Mouse (Mus musculus): ENCODE measurements around the gene Clec16a. TPM values are rescaled to one million over a fixed set of nuclear protein-coding genes. Genes with fewer than 3 reads are reported as not detected.

The Clec16a gene
- polyA plus RNA-seq, 1 experiment from 2014 or later: 68.7 TPM

- Histone ChIP-seq H3K27ac (no peak overlapping the region), H3K36me3 (replicated peaks; ENCODE audit: control insufficient read depth, insufficient read depth) (peaks cover 33% of the 10 kb centered on the region), H3K4me1 (replicated peaks; ENCODE audit: control insufficient read depth, insufficient read depth, low read length) (no peaks in the 10 kb centered on the region), H3K9ac (no peak overlapping the region), H3K4me3 (replicated peaks; ENCODE audit: low read length) (no peak overlapping the region), H3K9me3 (ENCODE audit: control insufficient read depth, low read length) (no peaks in the 10 kb centered on the region), H3K27me3 (ENCODE audit: control insufficient read depth, insufficient read depth, low read length) (no peaks in the 10 kb centered on the region), H3K4me2 (replicated peaks) (no peak overlapping the region)
- ATAC-seq (ENCODE audit: low FRiP score) (no peak), DNase-seq (ENCODE audit: low spot score) (no peak)
- 87% methylated on average over 6 of the region's 6 CpGs for WGBS
Observed at GRCm38 (mm10) chr16:10689748-10690318, 144.7 kb downstream of the Clec16a start.

- ATAC-seq (ENCODE audit: low FRiP score) (no peak), DNase-seq (ENCODE audit: low spot score) (no peak)
- Histone ChIP-seq H3K4me2 (replicated peaks) (no peak overlapping the region), H3K27ac (no peak overlapping the region), H3K9ac (no peak overlapping the region), H3K9me3 (ENCODE audit: control insufficient read depth, low read length) (no peaks in the 10 kb centered on the region), H3K4me3 (replicated peaks; ENCODE audit: low read length) (no peak overlapping the region), H3K4me1 (replicated peaks; ENCODE audit: control insufficient read depth, insufficient read depth, low read length) (no peaks in the 10 kb centered on the region), H3K27me3 (ENCODE audit: control insufficient read depth, insufficient read depth, low read length) (no peaks in the 10 kb centered on the region), H3K36me3 (replicated peaks; ENCODE audit: control insufficient read depth, insufficient read depth) (peaks cover 33% of the 10 kb centered on the region)
- WGBS: 86% methylated on average over 3 of the region's 3 CpGs
Observed at GRCm38 (mm10) chr16:10690442-10690841, 145.3 kb downstream of the Clec16a start.

DNA sequence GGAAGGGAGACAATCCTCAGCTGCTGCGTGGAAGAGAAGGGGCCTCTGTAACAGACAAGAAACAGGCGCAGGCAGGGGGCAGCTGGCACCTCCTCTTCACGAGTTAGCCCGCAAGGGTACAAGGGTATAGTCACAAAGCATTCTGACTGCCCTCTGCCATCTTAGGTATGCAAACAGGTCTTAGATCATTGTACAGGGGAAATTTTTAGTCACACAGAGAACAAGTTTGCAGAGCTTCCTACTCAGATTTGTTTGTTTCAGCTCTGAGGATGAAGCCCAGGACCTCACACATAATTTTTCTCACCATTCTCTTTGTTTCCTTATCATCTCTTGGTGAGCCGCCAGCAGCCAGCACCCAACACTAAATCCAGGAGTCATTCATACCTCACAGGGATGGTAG, 146.6 kb downstream of the Clec16a start:
- 85% methylated on average over 5 of the region's 5 CpGs for WGBS
- no peak overlapping the region for H3K27ac ChIP-seq

DNA sequence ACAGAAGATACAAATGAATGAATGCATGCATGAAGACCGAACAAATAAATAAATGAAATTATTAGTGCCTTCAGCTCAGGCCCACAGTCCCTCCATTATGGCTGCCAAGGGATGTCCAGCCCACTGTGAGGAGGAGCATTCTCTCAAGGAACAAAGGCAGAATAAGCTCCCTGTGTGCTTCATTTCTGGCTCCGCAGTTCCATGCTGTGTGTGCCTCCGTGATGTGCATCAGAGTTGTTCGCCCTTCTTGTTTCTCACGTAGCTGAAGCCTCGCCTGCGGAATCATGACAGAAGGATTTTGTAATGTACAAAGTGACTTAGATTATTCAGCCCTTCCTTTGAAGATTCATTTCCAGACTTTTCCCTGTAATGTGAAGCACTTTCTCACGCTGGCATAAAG, 147.7 kb downstream of the Clec16a start:
- no peak overlapping the region for H3K4me2 ChIP-seq (replicated peaks)
- no peak for ATAC-seq (ENCODE audit: low FRiP score)
- no peak overlapping the region for H3K27ac ChIP-seq
- DNase-seq (ENCODE audit: low spot score): no peak
- peaks cover 33% of the 10 kb centered on the region for H3K36me3 ChIP-seq (replicated peaks; ENCODE audit: control insufficient read depth, insufficient read depth)
- no peaks in the 10 kb centered on the region for H3K9me3 ChIP-seq (ENCODE audit: control insufficient read depth, low read length)
- no peak overlapping the region for H3K9ac ChIP-seq
- no peaks in the 10 kb centered on the region for H3K4me1 ChIP-seq (replicated peaks; ENCODE audit: control insufficient read depth, insufficient read depth, low read length)
- no peaks in the 10 kb centered on the region for H3K27me3 ChIP-seq (ENCODE audit: control insufficient read depth, insufficient read depth, low read length)
- WGBS: 68% methylated on average over 8 of the region's 8 CpGs
- H3K4me3 ChIP-seq (replicated peaks; ENCODE audit: low read length): no peak overlapping the region

More for the DNA sequence above, 146.6 kb downstream of the Clec16a start:
- Histone ChIP-seq H3K4me1 (replicated peaks; ENCODE audit: control insufficient read depth, insufficient read depth, low read length) (no peaks in the 10 kb centered on the region), H3K9me3 (ENCODE audit: control insufficient read depth, low read length) (no peaks in the 10 kb centered on the region), H3K4me3 (replicated peaks; ENCODE audit: low read length) (no peak overlapping the region), H3K9ac (no peak overlapping the region), H3K36me3 (replicated peaks; ENCODE audit: control insufficient read depth, insufficient read depth) (peaks cover 33% of the 10 kb centered on the region), H3K4me2 (replicated peaks) (no peak overlapping the region), H3K27me3 (ENCODE audit: control insufficient read depth, insufficient read depth, low read length) (no peaks in the 10 kb centered on the region)
- ATAC-seq (ENCODE audit: low FRiP score) (no peak), DNase-seq (ENCODE audit: low spot score) (no peak)

DNA sequence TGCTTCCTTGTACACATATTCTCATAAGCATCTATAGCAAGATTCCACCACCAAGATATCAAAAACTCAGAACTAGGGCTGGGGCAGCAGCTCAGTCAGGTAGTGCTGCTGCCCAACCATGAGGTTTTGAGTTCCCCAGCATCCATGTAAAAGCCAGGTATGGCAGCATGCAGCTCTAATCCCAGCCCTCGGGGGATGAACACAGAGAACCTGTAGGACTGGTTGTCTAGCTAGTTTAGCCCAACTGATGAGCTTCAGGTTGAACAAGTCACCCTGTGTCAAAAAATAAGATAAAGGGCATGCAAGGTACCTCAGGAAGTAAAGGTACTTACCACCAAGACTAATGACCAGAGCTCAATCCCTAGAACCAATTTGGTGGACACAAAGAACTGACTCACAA, 148.3 kb downstream of the Clec16a start:
- Histone ChIP-seq H3K9ac (no peak overlapping the region), H3K4me1 (replicated peaks; ENCODE audit: control insufficient read depth, insufficient read depth, low read length) (no peaks in the 10 kb centered on the region), H3K4me3 (replicated peaks; ENCODE audit: low read length) (no peak overlapping the region), H3K27ac (no peak overlapping the region), H3K4me2 (replicated peaks) (no peak overlapping the region), H3K27me3 (ENCODE audit: control insufficient read depth, insufficient read depth, low read length) (no peaks in the 10 kb centered on the region), H3K9me3 (ENCODE audit: control insufficient read depth, low read length) (no peaks in the 10 kb centered on the region), H3K36me3 (replicated peaks; ENCODE audit: control insufficient read depth, insufficient read depth) (peaks cover 31% of the 10 kb centered on the region)
- 93% methylated on average over 1 of the region's 1 CpGs for WGBS
- no peak for DNase-seq (ENCODE audit: low spot score)
- no peak for ATAC-seq (ENCODE audit: low FRiP score)

DNA sequence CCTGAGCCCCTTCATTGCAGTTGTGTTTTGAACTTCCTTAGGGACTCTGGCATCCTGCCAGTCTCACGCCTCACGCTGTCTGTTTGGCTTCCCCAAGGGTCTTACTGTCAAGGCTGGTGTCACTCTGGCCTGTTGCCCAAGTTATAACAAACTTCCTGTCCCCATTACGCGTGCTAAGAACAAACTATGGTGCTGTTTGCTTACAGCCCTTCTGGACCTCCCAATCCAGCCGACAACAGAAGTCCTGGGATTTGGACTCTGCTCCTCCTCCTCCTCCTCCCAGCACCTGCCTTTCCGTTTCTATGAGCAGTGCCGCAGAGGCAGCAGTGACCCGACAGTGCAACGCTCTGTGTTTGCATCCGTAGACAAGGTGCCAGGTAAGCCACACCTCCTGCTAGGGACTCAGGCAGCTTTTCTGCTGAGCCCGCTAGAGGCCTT, 149.3 kb downstream of the Clec16a start:
- Histone ChIP-seq H3K27me3 (ENCODE audit: control insufficient read depth, insufficient read depth, low read length) (no peaks in the 10 kb centered on the region), H3K36me3 (replicated peaks; ENCODE audit: control insufficient read depth, insufficient read depth) (peaks cover 30% of the 10 kb centered on the region), H3K27ac (no peak overlapping the region), H3K4me2 (replicated peaks) (no peak overlapping the region), H3K4me3 (replicated peaks; ENCODE audit: low read length) (no peak overlapping the region), H3K9me3 (ENCODE audit: control insufficient read depth, low read length) (no peaks in the 10 kb centered on the region), H3K4me1 (replicated peaks; ENCODE audit: control insufficient read depth, insufficient read depth, low read length) (no peaks in the 10 kb centered on the region), H3K9ac (no peak overlapping the region)
- WGBS: 57% methylated on average over 11 of the region's 11 CpGs
- no peak for DNase-seq (ENCODE audit: low spot score)
- ATAC-seq (ENCODE audit: low FRiP score): no peak

DNA sequence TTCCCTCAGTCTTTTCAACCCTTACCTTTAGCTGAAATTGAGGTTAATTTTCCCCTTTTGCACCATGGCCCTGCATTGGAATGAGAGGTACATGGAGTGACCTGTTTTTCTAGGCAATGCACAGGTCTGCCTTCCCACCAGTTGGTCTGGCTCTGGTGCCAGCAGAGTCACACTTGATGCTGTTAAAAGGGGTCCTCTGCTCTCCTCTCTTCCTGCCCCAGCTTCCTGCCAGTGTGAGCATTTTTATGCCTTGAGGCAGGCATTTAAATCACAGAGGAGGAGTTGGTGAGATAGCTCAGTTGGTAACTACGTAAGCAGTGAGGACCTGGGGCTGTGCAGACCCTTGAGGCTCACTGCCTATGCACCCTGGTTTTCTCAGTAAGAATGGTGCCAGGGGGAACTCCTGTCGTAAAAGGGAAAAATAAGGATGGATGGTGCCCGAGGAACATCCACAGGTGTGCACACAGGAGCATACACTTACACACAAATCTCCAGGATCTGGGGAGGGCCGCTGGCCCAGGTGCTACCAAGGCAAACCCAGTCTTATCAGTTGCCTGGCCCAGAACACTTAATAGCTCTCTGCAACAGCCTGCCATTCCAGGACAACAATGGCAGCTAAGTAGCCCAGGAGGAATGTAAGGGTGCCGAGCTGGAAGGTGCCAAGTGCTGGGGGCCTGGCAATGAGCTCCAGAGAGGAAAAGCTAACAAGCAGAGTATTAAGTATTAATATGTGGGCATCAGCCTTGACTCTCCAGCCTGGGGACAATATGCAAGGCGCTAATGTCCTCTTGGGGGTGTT, 152.9 kb downstream of the Clec16a start:
- Histone ChIP-seq H3K27me3 (ENCODE audit: control insufficient read depth, insufficient read depth, low read length) (no peaks in the 10 kb centered on the region), H3K4me1 (replicated peaks; ENCODE audit: control insufficient read depth, insufficient read depth, low read length) (no peaks in the 10 kb centered on the region), H3K27ac (no peak overlapping the region), H3K9ac (no peak overlapping the region), H3K4me3 (replicated peaks; ENCODE audit: low read length) (no peak overlapping the region), H3K4me2 (replicated peaks) (no peak overlapping the region), H3K36me3 (replicated peaks; ENCODE audit: control insufficient read depth, insufficient read depth) (peaks cover 6% of the 10 kb centered on the region; the same call in 1 of the 2 replicates), H3K9me3 (ENCODE audit: control insufficient read depth, low read length) (no peaks in the 10 kb centered on the region)
- ATAC-seq (ENCODE audit: low FRiP score) (no peak), DNase-seq (ENCODE audit: low spot score) (no peak)
- WGBS: 77% methylated on average over 6 of the region's 6 CpGs

DNA sequence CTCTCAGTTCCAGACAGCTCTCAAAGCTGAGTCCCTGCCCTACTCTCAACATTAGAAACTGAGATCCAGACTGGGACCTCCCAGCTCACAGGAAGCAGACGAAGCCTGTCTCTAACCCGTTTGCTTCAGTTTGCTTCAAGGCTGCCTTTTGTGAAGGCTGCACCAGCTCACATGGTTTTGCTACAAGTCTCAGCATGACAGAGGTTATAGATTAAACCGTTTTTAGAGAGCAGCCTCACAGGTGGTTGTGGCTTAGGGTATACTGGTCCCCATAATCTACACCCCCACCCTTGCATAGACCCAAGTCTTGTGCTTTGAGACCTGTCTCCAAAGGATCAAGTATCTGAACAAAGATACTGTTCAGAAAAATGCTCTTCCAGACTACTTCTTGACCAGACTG, 154.2 kb downstream of the Clec16a start:
- no peak for ATAC-seq (ENCODE audit: low FRiP score)
- no peak for DNase-seq (ENCODE audit: low spot score)

GRCm38 (mm10) chr16:10700160-10700559, 155.0 kb downstream of the Clec16a start:
- Histone ChIP-seq H3K27me3 (ENCODE audit: control insufficient read depth, insufficient read depth, low read length) (no peaks in the 10 kb centered on the region), H3K4me2 (replicated peaks) (no peak overlapping the region), H3K9ac (no peak overlapping the region), H3K4me1 (replicated peaks; ENCODE audit: control insufficient read depth, insufficient read depth, low read length) (no peaks in the 10 kb centered on the region), H3K4me3 (replicated peaks; ENCODE audit: low read length) (no peak overlapping the region), H3K36me3 (replicated peaks; ENCODE audit: control insufficient read depth, insufficient read depth) (no peaks in the 10 kb centered on the region), H3K9me3 (ENCODE audit: control insufficient read depth, low read length) (no peaks in the 10 kb centered on the region), H3K27ac (no peak overlapping the region)
- DNase-seq (ENCODE audit: low spot score) (no peak), ATAC-seq (ENCODE audit: low FRiP score) (no peak)
- 23% methylated on average over 2 of the region's 2 CpGs for WGBS

More for the DNA sequence above, 154.2 kb downstream of the Clec16a start:
- WGBS: 63% methylated on average over 3 of the region's 3 CpGs
- no peak overlapping the region for H3K9ac ChIP-seq
- H3K4me1 ChIP-seq (replicated peaks; ENCODE audit: control insufficient read depth, insufficient read depth, low read length): no peaks in the 10 kb centered on the region
- H3K36me3 ChIP-seq (replicated peaks; ENCODE audit: control insufficient read depth, insufficient read depth): no peaks in the 10 kb centered on the region
- no peaks in the 10 kb centered on the region for H3K27me3 ChIP-seq (ENCODE audit: control insufficient read depth, insufficient read depth, low read length)
- no peak overlapping the region for H3K4me3 ChIP-seq (replicated peaks; ENCODE audit: low read length)
- no peak overlapping the region for H3K4me2 ChIP-seq (replicated peaks)
- no peak overlapping the region for H3K27ac ChIP-seq
- no peaks in the 10 kb centered on the region for H3K9me3 ChIP-seq (ENCODE audit: control insufficient read depth, low read length)
